Mouse (Mus musculus) T-cell, adult 2 months (primary cell): Measurements from ENCODE around the gene Dnaaf5.
A peak's percentile ranks its signal among the peaks of the same experiment; 100 is the strongest.

Source experiments
- DNase-seq: peaks from one replicate; pipeline ENCODE4 v3.0.0; 2022; ENCODE audit warnings: low spot score

The Dnaaf5 gene

DNA sequence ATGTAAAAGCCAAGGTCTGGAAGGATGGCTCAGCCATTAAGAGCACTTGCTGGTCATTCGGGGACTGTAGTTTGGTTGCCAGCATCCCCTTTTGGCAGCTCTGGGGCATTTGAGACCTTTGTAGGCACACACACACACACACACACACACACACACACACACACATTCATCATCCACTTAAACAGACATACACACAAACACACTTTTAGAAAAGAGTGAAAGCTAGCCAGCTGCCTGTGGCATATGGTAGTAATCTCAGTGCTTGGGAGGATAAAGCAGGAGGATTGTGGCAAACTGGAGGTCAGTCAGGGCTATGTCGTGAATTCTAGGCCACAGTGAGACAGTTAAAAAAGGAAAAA is 49.6 kb downstream of the Dnaaf5 start:
- no peak for DNase-seq

DNA sequence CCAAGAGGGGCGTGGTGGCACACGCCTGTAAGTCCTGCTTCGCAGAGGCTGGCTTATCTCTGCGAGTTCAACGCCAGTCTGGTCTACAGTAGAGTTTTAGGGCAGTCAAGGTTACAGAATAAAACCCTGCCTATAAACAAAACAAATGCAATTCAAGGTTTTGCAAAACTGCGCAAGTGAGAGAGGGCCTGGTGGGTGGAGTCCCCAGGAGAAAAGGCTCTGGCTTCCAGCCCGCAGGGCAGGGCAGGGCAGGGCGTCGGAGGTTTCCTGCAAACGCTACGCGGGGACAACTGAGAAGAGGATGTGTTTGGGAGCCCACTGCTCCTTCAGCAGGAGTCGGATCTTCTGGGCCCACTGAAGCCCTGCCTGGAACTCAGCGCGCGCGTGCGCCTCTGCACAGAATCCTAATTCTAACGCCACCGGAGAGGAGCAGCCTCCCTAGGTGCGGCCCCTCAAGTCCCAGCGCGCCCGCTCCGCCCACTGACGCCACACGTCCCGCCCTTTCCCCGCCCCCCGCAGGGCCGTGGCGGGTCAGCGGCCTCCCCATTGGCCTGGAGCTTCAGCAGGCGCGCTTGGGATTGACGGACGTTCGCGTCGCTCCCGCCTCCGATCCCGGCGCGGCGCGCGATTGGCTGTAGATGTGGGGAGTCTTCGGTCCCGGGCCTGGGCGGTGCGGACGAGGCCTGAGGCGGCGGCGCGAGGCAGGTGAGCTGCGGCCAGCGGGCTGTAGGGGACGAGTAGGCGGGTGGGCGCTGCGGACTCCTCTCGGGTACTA is 50.2 kb downstream of the Dnaaf5 start, which contains the start of gene Sun1:
Gene Sun1, plus strand, starts transcription at position 643 of the 775 bp plus-strand sequence.
- DNase-seq, result peak; percentile 97

DNA sequence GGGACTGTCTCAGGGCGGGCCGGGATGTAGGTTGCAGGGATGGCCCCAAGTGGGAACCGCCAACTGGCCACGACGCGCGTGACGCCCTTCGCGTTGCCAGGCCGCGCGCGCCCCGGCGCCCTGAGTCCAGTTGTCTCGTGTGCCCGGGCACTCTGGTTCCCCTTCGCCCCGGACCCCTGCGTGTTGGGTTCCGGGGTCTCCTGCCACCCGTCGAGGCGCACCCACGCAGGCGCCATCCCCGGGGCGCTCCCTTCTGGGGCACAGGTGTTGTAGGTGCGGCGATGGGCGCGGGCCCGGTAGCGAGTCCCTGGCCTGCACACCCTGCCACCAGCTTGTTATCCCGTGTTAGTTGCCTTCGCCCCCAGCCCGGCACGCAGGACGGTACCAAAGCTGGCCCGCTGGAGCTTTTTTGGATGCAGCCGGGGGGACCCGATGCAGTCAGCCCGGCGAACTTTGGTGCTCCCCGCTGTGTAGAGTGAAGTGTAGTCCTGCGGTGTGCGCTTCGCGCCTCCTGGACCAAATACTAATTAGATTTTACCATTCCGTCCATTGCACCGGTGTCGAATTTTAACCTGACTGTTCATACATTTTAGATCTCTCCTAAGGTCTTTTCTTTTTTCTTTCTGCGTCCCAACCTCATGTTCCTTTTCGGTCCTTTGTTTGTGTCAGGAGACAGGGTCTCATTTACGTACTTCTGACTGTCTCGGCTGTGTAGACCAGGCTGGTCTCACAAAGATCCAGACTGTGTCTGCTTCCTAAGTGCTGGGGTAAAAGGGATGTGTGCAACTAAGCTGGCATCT is 50.9 kb downstream of the Dnaaf5 start:
- DNase-seq, result no peak

DNA sequence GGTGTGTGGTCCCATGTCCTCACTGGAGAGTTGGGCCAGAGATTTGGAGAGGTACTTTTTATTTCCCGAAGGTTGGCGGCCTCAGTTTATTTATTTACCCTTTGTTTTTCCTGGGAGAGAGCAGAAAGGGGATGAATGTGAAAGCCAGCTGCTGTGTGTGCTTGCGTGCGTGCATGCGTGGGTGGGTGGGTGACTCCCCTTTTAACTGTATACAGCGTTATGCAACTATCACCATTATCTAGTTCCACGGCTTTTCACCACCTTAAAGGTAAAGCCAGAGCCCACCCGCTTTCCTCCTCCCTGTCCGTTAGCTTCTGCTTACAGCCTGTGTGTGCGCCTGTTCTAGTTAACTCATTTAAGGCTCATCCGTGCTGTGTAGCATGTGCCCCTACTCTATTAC is 52.1 kb downstream of the Dnaaf5 start:
- DNase-seq, result no peak

DNA sequence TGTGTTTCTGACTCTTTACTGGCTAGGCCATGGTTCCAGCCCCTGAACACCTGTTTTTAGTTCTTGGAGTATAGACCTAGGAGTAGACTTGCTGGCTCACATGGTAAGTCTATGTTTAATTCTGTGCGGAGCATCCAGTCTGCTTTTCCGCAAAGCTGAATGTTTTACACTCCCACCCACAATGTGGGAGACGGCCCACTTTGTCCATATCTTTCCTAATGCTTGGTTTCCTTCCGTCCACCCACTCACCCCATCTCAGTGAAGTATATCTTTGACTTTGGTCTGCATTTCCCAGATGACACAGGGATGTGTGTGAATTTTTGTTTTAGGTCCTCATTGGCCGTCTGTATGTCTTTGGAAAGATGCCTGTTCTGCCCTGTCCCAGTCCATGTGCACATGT is 53.3 kb downstream of the Dnaaf5 start:
- DNase-seq, result no peak

DNA sequence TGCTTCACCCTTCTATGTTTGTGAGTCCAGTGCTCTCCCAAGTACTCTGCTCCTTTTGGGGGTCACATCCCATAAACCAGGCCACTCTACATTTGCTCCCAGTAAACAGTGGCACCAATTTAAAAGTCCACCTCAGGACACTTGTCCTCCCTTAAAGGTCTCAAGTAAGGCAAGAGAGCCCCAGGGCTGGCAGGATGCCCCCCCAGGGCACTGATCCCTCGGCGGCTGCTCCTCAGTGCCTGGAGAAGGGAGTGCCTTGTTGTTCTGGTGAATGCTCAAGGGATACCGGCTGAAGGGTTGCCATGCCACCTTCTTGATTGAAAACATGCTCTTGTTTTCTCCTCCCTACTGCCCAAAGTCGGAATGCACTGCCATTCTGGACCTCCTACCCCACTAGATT is 56.1 kb downstream of the Dnaaf5 start:
- DNase-seq, result no peak

DNA sequence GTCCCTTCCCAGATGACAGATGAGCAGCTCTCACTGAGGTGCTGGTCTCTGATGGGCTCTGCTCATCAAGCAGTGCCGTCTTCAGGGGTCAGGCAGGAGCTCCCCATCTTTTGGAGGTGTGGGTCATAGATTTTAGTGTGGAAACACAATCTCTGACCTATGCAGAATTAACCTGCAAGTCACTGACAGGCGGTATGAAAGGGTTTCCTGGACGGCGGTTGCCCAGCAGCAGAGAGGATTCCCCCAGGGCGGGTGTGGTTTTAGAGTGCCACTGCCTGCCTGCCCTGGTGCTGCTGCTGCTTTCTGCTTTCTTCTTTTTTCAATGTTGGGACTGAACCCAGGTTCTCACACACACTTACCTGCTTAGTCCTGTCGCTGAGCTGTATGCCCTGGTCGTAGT is 56.5 kb downstream of the Dnaaf5 start:
- peak; percentile 31 for DNase-seq

DNA sequence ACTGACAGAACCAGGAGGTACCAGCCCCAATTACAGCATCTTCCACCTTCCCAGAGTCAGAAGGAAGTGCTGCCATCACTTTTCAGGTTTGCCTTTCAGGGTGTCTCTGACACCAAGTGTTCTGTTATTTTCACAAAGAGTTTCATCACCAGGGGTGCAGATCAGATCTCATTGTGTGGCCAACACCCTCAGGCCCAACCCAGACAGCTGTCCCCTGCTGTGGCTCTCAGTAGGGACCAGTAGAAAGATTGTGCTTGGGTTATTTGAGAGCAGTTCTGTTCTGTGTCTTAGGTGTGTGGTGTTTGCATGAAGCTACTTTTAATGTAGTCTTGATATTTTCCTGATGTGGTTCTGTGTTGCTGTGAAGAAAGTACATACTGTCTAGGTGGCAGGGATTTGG is 58.2 kb downstream of the Dnaaf5 start:
- DNase-seq, result no peak

DNA sequence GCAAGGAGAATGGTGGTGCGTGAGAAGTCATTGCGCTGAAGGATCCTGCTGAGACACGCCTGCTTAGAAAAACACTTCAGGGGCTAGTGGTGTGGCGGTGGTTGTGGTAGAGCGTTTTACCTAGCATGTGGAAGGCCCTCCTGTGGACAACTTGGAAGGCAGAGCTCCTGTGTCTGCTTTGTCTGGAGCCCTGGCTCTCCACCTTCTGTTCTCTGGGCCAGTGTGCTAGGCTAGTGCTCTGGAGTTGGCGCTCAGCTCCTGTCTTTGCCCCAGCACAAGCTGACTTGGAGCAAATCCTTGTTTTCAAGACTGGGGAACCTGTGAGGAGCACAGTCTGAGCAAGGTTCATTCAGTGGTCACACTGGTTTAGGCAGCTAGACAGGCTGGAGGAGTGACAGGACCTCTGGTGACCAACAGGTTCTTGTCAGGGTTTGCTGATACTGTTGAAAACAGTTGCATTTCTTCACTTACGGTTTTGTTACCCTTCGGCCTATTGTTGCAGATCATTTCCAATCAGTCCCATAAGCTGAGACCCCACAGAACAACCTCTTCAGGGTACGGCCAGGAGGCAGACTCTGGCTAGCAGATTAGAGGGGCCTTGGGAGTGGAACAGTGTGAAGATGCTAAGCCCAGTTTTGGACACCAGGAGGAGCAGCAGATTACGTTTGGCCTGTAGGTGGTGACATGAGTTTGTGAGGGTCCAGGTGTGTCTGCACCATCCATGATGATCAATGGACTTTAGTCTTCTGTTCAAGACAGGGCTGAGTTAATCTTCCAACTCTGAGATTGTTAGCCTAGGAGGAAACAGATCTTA is 59.1 kb downstream of the Dnaaf5 start:
- DNase-seq, result no peak

DNA sequence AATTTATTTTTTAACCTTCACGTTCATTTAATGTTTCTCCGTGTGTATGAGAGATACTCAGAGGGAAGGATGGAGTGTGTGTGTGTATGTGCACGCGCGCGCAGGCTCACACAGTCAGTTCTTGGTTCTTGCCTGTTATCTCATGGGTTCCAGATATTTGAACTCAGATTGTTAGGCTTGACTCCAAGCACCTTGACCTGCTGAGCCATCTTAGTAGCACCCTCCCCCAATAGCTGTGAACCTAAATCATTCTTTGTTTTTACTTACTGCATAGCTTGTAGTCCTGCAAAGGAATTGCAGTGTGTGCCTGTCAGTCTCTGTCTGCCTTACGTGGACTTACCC is 59.6 kb downstream of the Dnaaf5 start:
- DNase-seq, result no peak

DNA sequence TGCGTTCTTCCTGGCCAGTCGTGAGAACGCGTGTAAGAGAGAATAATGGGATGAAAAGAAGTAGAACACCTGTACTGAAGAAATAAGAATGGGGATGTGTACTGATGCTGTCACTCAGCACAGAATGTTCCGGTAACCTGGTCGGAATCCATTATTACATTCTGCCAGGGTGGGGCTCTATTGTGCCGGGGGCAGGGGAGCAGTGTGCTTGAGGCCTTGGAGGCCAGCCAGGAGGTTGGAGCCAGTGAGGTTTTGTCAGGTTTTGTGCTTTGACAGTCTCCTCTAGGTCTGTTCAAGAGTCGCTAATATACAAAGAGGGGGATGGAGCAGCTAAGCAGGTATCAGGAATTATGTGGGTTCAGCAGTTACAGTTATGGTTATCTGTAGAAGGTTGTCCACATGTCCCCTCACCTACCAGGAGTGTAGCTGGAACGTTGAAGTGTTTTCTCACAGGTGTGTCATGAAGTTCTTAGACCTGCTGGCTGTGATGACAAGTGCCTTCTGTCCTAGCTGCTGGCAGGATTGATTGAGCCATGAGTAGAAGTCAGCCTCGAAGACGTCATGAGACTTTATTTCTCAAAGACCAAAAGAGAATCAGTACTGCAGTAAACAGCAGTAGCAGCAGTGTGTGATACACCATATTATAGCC is 61.8 kb downstream of the Dnaaf5 start:
- DNase-seq, result no peak

DNA sequence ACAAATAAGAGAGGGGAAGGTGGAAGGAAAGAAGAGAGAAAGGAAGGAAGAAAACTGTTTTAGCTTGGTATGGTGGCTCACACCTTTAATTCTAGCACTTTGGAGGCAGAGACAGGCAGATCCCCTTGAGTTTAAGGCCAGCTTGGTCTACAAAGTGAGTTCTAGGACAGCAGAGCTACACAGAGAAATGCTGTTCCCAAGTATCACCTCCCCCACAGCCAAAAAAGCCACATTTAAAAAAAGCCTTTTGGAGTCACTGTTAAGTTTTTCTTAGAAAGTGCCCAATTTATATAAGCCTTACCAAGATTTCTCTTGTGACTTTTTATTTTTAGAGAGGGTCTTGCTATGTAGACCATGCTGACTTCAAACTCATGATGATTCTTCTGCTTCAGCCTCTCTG is 64.3 kb downstream of the Dnaaf5 start:
- DNase-seq, result no peak

DNA sequence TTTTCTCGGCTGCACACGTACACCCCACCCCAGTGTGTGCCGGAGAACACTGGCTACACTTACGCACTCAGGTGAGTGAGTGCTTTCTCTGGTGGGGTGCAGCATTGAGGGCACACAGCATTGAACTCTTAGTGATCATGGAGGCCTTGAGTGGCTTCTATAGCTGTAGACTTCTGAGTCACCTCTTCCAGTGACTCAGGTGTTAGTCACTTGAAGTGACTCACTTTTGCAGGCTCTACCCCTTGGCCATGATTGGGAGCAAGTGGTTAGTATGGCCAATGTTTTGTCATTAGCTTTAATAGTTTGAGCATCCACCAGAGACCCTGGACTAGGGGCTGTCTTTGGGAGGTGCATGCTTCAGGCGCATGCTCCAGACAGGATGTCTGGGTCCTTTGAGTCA is 65.2 kb downstream of the Dnaaf5 start:
- no peak for DNase-seq

DNA sequence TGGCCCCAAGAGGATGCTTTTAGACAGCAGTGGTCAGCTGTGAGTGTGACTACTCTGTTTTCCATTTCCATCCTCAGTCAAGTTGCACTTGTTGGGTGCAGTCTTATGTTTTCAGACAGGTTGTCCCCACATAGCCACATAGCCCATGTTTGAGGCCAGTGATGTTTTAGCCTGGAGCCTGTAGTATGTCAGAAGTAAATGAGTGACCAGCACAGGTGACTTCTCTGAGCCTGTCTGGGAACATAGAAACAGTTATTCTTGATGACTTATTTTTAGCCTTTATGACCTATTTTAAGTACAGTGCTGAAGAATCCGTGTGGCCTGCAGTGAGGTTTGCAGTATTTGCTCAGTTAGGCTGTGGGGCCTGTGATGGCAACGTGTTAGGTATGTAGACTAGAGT is 66.1 kb downstream of the Dnaaf5 start:
- no peak for DNase-seq

DNA sequence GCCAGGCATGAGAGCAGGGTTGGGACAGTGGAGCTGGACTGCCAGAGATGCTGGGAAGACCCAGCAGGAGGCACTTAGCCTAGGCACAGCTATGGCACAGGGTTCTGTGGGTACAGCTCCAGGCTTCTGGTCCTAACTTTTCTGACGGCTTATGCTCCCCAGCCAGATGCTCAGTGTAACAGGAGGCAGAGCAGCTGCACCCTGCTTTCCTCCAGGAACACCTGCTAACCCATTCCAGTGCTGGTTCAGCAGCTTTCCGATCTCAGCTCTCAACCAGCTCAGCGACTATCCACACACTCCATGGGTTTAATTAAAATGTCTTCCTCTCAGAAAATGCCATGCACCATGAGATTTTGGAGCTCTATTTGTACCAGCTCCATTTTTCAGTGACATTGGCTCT is 66.8 kb downstream of the Dnaaf5 start:
- no peak for DNase-seq

DNA sequence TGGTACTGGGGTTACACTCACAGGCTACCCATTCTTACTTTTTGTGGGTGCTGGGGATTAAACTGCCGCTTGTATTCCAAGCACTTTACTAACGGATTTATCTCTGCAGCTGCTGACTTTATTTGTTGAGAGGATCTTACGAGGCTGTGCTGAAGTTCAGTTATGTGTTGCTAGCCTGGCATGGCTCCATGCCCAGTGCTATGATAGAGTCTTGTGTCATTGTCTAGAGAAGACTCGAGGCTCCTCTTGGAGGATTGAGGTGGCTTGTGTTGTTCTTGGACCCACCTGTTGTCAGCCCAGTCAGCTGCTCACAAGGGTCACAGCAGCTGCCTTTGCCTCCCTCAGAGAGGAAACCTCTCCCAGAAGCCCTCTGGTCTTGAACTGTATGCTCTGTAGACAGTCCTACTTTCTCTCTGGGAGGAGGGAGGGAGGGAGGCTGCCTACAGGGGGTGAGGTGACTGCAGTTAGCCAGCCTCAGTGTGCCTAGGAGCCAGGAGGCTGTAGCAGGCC is 70.0 kb downstream of the Dnaaf5 start:
- DNase-seq, result no peak

DNA sequence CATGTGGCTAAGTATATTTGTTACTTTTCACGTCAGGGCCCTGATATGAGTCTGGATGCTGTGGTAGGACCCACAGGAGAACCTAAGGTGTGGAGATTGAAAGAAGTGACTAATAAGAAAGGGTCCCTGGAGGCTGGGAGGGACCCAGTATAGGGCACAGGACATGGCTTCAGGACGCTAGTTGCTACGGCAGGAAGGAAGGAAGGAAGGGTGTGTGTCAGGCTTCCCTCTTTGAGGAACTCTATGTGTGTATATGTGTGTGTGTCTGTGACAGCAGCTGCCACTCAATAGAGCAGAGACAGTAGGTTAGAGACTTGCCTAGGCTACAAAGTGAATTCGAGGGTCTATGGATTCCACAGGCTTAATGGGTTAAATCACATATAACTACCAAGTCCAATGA is 70.6 kb downstream of the Dnaaf5 start:
- no peak for DNase-seq

DNA sequence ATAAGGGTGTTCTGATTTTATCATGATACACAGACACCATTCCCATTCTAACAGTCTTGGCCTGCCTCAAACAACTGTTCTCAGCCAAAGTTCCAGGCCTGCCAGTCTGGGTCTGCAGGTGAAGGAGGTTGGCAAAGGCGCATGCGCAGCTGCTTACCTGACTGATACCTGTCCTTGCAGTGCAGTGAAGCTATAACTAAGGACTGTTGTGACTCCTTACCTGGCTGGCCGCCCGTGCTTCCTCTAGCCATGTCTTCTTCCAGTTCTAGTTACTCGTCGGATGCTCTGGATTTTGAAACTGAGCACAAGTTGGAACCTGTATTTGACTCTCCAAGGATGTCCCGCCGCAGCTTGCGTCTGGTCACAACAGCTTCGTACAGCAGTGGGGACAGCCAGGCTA is 73.3 kb downstream of the Dnaaf5 start:
- no peak for DNase-seq

DNA sequence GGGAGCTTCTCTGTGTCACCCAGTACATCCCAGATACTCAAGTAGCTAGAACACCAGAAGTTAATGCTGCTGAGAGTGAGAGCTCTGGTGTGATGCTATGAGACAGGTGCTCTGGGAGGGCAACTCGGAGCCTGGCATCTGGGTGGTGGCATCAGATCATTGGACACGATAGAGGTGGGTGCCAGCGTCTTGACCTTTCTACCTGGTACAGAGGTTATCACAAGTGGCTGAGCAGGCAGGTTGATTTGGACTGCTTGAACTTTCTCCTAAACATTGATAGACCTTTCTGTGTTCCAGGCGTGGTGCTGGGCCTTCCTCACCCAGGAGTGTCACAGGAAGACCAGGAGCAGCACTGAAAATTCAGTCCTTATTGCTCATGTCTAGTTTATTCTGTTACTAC is 77.2 kb downstream of the Dnaaf5 start:
- no peak for DNase-seq

DNA sequence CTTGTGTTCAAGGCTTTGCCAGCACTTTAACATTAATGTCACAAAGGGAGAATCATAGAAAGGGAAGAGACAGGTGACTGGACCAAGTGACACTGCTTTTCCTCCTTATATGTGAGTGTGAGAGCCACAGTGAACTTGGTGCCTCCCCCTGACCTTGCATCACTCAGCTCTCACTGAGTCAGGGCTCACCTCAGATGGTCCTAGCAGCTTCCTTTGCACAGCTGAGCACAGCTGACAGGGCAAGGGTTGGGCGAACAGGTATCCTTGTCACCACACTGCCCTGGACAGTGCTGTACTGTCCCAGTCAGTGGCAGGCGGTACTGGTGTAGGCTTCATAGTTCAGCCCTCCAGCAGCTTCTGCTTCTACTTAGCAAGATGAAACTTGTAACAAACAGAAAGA is 77.6 kb downstream of the Dnaaf5 start:
- DNase-seq, result no peak

DNA sequence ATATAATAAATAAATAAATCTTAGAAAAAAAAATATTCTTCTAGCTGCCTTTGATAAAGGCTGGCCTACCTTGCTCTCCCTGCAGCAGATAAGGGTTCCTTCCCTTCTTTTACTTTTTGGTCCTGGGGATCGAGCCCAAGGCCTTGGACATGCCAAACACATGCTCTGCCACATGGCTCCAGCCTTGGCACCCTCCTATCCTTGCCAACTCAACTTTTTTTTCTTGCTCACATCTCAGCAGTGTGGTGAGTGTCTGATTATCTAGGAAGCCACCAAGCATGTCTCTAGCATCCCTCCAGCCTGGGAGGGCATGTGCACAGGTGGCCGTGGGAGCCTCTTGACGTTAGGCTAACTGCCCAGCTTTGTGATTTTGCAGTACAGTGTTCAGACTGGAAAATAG is 78.3 kb downstream of the Dnaaf5 start:
- DNase-seq, result no peak

DNA sequence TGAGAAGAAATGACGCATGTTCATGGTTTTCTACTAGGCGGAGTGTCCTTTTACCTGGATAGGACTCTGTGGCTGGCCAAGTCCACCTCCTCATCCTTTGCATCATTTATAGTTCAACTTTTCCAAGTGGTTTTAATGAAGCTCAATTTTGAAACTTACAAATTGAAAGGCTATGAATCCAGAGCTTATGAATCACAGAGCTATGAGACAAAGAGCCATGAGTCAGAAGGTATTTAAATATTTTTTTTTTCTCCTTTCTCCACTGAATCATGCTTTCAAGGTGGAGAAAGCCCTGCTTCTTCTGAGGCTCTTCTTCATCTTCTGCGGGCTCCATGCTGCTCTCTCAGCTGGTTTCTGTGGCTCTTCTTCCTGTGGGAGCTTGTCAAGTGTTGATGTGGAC is 79.7 kb downstream of the Dnaaf5 start:
- no peak for DNase-seq
